Mouse (Mus musculus) CH12.LX (cell line): ENCODE data around the gene Mfsd2b.

Experiments used
- CTCF ChIP-seq, 2 experiments: IDR thresholded peaks in 1 of 2; conservative IDR thresholded peaks in 1 of 2; 2 replicates each; pipeline ENCODE4 v1.5.1; 2011 to 2012; ENCODE audit warnings: low read depth in 2 of 2, low read length in 2 of 2, improper control_type of control experiment in 1 of 2, inconsistent platforms in 1 of 2, mild to moderate bottlenecking in 1 of 2, moderate library complexity in 1 of 2
- E2F4 ChIP-seq: IDR thresholded peaks from 2 replicates; pipeline ENCODE4 v1.6.1; 2011; ENCODE audit warnings: low read depth, low read length, improper control_type of control experiment; ENCODE audit not compliant: insufficient replicate concordance
- KAT2A ChIP-seq: IDR thresholded peaks from 2 replicates; pipeline ENCODE4 v1.6.1; 2012; ENCODE audit warnings: low read length, improper control_type of control experiment, inconsistent platforms; ENCODE audit not compliant: insufficient replicate concordance
- MAFK ChIP-seq: IDR thresholded peaks from 2 replicates; pipeline ENCODE4 v1.6.1; 2011; ENCODE audit warnings: low read length, improper control_type of control experiment; ENCODE audit not compliant: insufficient replicate concordance
- MAX ChIP-seq: IDR thresholded peaks from 2 replicates; pipeline ENCODE4 v1.6.1; 2011; ENCODE audit warnings: low read length, improper control_type of control experiment
- MAZ ChIP-seq: IDR thresholded peaks from 2 replicates; pipeline ENCODE4 v1.6.1; 2012; ENCODE audit warnings: low read depth, mild to moderate bottlenecking, inconsistent platforms, low read length, improper control_type of control experiment, moderate library complexity
- MYC ChIP-seq: IDR thresholded peaks from 2 replicates; pipeline ENCODE4 v1.6.1; 2011; ENCODE audit warnings: low read depth, mild to moderate bottlenecking, improper control_type of control experiment, low read length
- POLR2A ChIP-seq: IDR thresholded peaks from 2 replicates; pipeline ENCODE4 v1.6.1; 2011; ENCODE audit warnings: low read depth, mild to moderate bottlenecking, improper control_type of control experiment, low read length
- TBP ChIP-seq: conservative IDR thresholded peaks from 2 replicates; pipeline ENCODE4 v1.6.1; 2011; ENCODE audit warnings: low read depth, low read length, improper control_type of control experiment
- USF1 ChIP-seq: IDR thresholded peaks from 2 replicates; pipeline ENCODE4 v1.6.1; 2014; ENCODE audit warnings: low read depth, mild to moderate bottlenecking, inconsistent platforms, low read length, improper control_type of control experiment

GRCm38 (mm10) chr12:4888739-4889138, 14.6 kb upstream of the Mfsd2b start:
- TF ChIP-seq MAX (no peak), KAT2A (no peak), E2F4 (no peak), CTCF (conservative IDR thresholded peaks at IDR 0.05 in 1 of 2, IDR thresholded peaks at IDR 0.05 in 1 of 2; ENCODE audit: low read depth in 2 of 2, low read length in 2 of 2) (no peak), TBP (no peak), MAZ (no peak), USF1 (no peak), POLR2A (no peak), MYC (no peak), MAFK (no peak)
